15 mouse cellular contexts compared by ENCODE assay signal in the genomic region with DNA sequence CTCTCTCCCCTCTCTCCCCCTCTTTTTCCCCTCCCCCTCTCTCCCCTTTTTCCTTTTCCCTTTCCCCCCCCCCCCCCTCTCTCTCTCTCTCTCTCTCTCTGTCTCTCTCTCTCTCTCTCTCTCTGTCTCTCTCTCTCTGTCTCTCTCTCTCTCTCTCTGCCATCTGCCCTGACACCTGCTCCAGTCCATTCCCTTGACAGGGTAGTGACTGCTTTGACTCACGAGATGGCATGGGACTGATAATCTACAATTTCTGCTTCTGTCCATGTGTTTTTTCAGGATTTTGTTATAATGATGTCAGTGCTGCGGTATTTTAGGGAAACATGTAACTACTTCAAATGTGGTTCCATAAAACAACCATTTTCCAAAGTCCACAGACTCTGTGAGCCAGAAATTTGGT.
"Had no signal": no experiment of that assay in that cellular context is flagged by ENCODE, and none has a peak within 500 bp of the region (broad histone marks: within the 10 kb centered on the region; RNA-seq: fewer than 3 reads in every experiment).

No protein-coding gene starts in this region.

- H3K36me3 ChIP-seq: neural tube, embryonic 12.5 days; neural tube, embryonic 13.5 days; neural tube, embryonic 15.5 days; stomach, embryonic 15.5 days had no signal

- H3K27ac ChIP-seq: neural tube, embryonic 12.5 days; neural tube, embryonic 13.5 days; neural tube, embryonic 15.5 days; stomach, embryonic 15.5 days; stomach, postnatal 0 days had no signal

- H3K27me3 ChIP-seq: neural tube, embryonic 12.5 days; neural tube, embryonic 13.5 days; neural tube, embryonic 15.5 days; stomach, embryonic 15.5 days had no signal

- H3K4me1 ChIP-seq: neural tube, embryonic 12.5 days; neural tube, embryonic 13.5 days had no signal

- H3K4me3 ChIP-seq: neural tube, embryonic 12.5 days; neural tube, embryonic 13.5 days; neural tube, embryonic 15.5 days; stomach, embryonic 15.5 days had no signal

- H3K4me2 ChIP-seq: neural tube, embryonic 12.5 days; neural tube, embryonic 13.5 days; neural tube, embryonic 15.5 days; stomach, embryonic 15.5 days had no signal

- DNase-seq: retina, postnatal 1 day; right cerebral cortex, adult 18-20 months; right cerebral cortex, postnatal 14 days; right cerebral cortex, postnatal 25 days; right cerebral cortex, postnatal 4 days; spleen, adult 18-20 months; thymus, postnatal 14 days; thymus, postnatal 25 days; thymus, postnatal 36 days; thymus, postnatal 4 days had no signal
